Mouse (Mus musculus) liver, embryonic 12.5 days (tissue): ENCODE measurements around the gene Rap1gds1. TPM values are rescaled to one million over a fixed set of nuclear protein-coding genes. Genes with fewer than 3 reads are reported as not detected.

Source experiments
- ATAC-seq: fragments of 200-750 bp; cut with Nextera tagmentation; 2 replicates; pipeline ENCODE4 v1.8.0; 2017; ENCODE audit warnings: moderate number of reproducible peaks, mild to moderate bottlenecking, moderate library complexity
- H3K27ac ChIP-seq: fragments of 300-500 bp; sonication (generic); 2 replicates; pipeline ENCODE4 v1.5.1; 2016; ENCODE audit warnings: mild to moderate bottlenecking
- H3K27me3 ChIP-seq: fragments of 300-500 bp; sonication (generic); replicated peaks from 2 replicates; pipeline ENCODE4 v1.6.1; 2016; ENCODE audit warnings: mild to moderate bottlenecking, moderate library complexity
- H3K36me3 ChIP-seq: fragments of 300-500 bp; sonication (generic); 2 replicates; pipeline ENCODE4 v1.6.1; 2016; ENCODE audit warnings: mild to moderate bottlenecking, moderate library complexity
- H3K4me1 ChIP-seq: fragments of 300-500 bp; sonication (generic); 2 replicates; pipeline ENCODE4 v1.6.1; 2016
- H3K4me2 ChIP-seq: fragments of 300-500 bp; sonication (generic); 2 replicates; pipeline ENCODE4 v1.6.1; 2016; ENCODE audit warnings: mild to moderate bottlenecking, moderate library complexity
- H3K4me3 ChIP-seq: fragments of 300-500 bp; sonication (generic); 2 replicates; pipeline ENCODE4 v1.5.1; 2016; ENCODE audit warnings: mild to moderate bottlenecking, moderate library complexity
- H3K9ac ChIP-seq: fragments of 300-500 bp; sonication (generic); 2 replicates; pipeline ENCODE4 v1.6.1; 2016; ENCODE audit warnings: mild to moderate bottlenecking, moderate library complexity
- H3K9me3 ChIP-seq: fragments of 300-500 bp; sonication (generic); replicated peaks from 2 replicates; pipeline ENCODE4 v1.6.1; 2016; ENCODE audit warnings: mild to moderate bottlenecking, moderate library complexity
- WGBS: fragments of 180-500 bp; shearing (Covaris S2); methylation state at CpG from one replicate; pipeline ENCODE4 v1.1.7; 2016; ENCODE audit not compliant: insufficient replicate concordance; 5-methylcytosine and 5-hydroxymethylcytosine counted together
- polyA plus RNA-seq: library from polyadenylated mRNA; unstranded; fragments of >200 nt; fragmentation: Nextera tagmentation; extraction: Ambion mirVana; gene quantifications from 2 replicates; pipeline ENCODE4 v1.2.1, GENCODE M21; 2016

The Rap1gds1 gene
- polyA plus RNA-seq, 1 experiment from 2014 or later, result 31.4 TPM

- Histone ChIP-seq H3K27ac (no peak overlapping the region), H3K36me3 (peaks cover 36% of the 10 kb centered on the region), H3K9ac (no peak overlapping the region), H3K4me1 (no peaks in the 10 kb centered on the region), H3K9me3 (no peaks in the 10 kb centered on the region), H3K27me3 (no peaks in the 10 kb centered on the region), H3K4me3 (no peak overlapping the region), H3K4me2 (no peak overlapping the region)
- ATAC-seq, result no peak
- WGBS, result 83% methylated on average over 8 of the region's 8 CpGs
Measured at GRCm38 (mm10) chr3:138926161-138926560, 148.8 kb downstream of the Rap1gds1 start.

GRCm38 (mm10) chr3:138918241-138918640 is 156.8 kb downstream of the Rap1gds1 start:
- no peaks in the 10 kb centered on the region for H3K9me3 ChIP-seq
- H3K4me2 ChIP-seq, result no peak overlapping the region
- 59% methylated on average over 4 of the region's 4 CpGs for WGBS
- H3K9ac ChIP-seq, result no peak overlapping the region
- no peak for ATAC-seq
- H3K4me3 ChIP-seq, result no peak overlapping the region
- H3K36me3 ChIP-seq, result no peaks in the 10 kb centered on the region
- no peak overlapping the region for H3K27ac ChIP-seq
- H3K27me3 ChIP-seq, result no peaks in the 10 kb centered on the region
- no peaks in the 10 kb centered on the region for H3K4me1 ChIP-seq

- H3K27me3 ChIP-seq, result no peaks in the 10 kb centered on the region
- H3K4me3 ChIP-seq, result no peak overlapping the region
- WGBS, result 61% methylated on average over 4 of the region's 4 CpGs
- no peaks in the 10 kb centered on the region for H3K4me1 ChIP-seq
- H3K9ac ChIP-seq, result no peak overlapping the region
- no peak overlapping the region for H3K4me2 ChIP-seq
- no peaks in the 10 kb centered on the region for H3K9me3 ChIP-seq
- H3K27ac ChIP-seq, result no peak overlapping the region
- H3K36me3 ChIP-seq, result no peaks in the 10 kb centered on the region
- no peak for ATAC-seq
Measured at GRCm38 (mm10) chr3:138917016-138917415, 158.0 kb downstream of the Rap1gds1 start.

- no peak overlapping the region for H3K4me2 ChIP-seq
- H3K9me3 ChIP-seq, result no peaks in the 10 kb centered on the region
- H3K27ac ChIP-seq, result no peak overlapping the region
- no peak overlapping the region for H3K4me3 ChIP-seq
- no peak overlapping the region for H3K9ac ChIP-seq
- 75% methylated on average over 4 of the region's 4 CpGs for WGBS
- H3K36me3 ChIP-seq, result no peaks in the 10 kb centered on the region
- no peak for ATAC-seq
- H3K4me1 ChIP-seq, result no peaks in the 10 kb centered on the region
- H3K27me3 ChIP-seq, result no peaks in the 10 kb centered on the region
Measured at GRCm38 (mm10) chr3:138916591-138916990, 158.4 kb downstream of the Rap1gds1 start.

- Histone ChIP-seq H3K9ac (no peak overlapping the region), H3K4me1 (no peaks in the 10 kb centered on the region), H3K27ac (no peak overlapping the region), H3K4me2 (no peak overlapping the region), H3K36me3 (no peaks in the 10 kb centered on the region), H3K27me3 (no peaks in the 10 kb centered on the region), H3K4me3 (no peak overlapping the region), H3K9me3 (no peaks in the 10 kb centered on the region)
- no peak for ATAC-seq
- WGBS, result 55% methylated on average over 8 of the region's 8 CpGs
Measured at GRCm38 (mm10) chr3:138914626-138915288, 160.2 kb downstream of the Rap1gds1 start.

GRCm38 (mm10) chr3:138912504-138912903 is 162.5 kb downstream of the Rap1gds1 start:
- 61% methylated on average over 8 of the region's 8 CpGs for WGBS
- H3K4me1 ChIP-seq, result no peaks in the 10 kb centered on the region
- H3K27me3 ChIP-seq, result no peaks in the 10 kb centered on the region
- no peak overlapping the region for H3K9ac ChIP-seq
- H3K36me3 ChIP-seq, result no peaks in the 10 kb centered on the region
- H3K4me3 ChIP-seq, result no peak overlapping the region
- H3K27ac ChIP-seq, result no peak overlapping the region
- ATAC-seq, result no peak
- H3K4me2 ChIP-seq, result no peak overlapping the region
- H3K9me3 ChIP-seq, result no peaks in the 10 kb centered on the region

- Histone ChIP-seq H3K9ac (no peak overlapping the region), H3K4me1 (no peaks in the 10 kb centered on the region), H3K4me2 (no peak overlapping the region), H3K36me3 (no peaks in the 10 kb centered on the region), H3K27ac (no peak overlapping the region), H3K27me3 (no peaks in the 10 kb centered on the region), H3K4me3 (no peak overlapping the region), H3K9me3 (no peaks in the 10 kb centered on the region)
- ATAC-seq, result no peak
- WGBS, result 79% methylated on average over 2 of the region's 2 CpGs
Measured at GRCm38 (mm10) chr3:138909313-138909712, 165.7 kb downstream of the Rap1gds1 start.

- H3K36me3 ChIP-seq, result no peaks in the 10 kb centered on the region
- no peak overlapping the region for H3K9ac ChIP-seq
- H3K4me1 ChIP-seq, result no peaks in the 10 kb centered on the region
- no peak overlapping the region for H3K4me2 ChIP-seq
- H3K9me3 ChIP-seq, result no peaks in the 10 kb centered on the region
- H3K27ac ChIP-seq, result no peak overlapping the region
- H3K27me3 ChIP-seq, result no peaks in the 10 kb centered on the region
- 34% methylated on average over 17 of the region's 17 CpGs for WGBS
- no peak for ATAC-seq
- no peak overlapping the region for H3K4me3 ChIP-seq
Measured at GRCm38 (mm10) chr3:138906112-138906880, 168.7 kb downstream of the Rap1gds1 start.

GRCm38 (mm10) chr3:138905678-138906077 is 169.3 kb downstream of the Rap1gds1 start:
- no peaks in the 10 kb centered on the region for H3K27me3 ChIP-seq
- WGBS, result 80% methylated on average over 7 of the region's 7 CpGs
- H3K9me3 ChIP-seq, result no peaks in the 10 kb centered on the region
- no peaks in the 10 kb centered on the region for H3K4me1 ChIP-seq
- H3K36me3 ChIP-seq, result no peaks in the 10 kb centered on the region
- H3K27ac ChIP-seq, result no peak overlapping the region
- ATAC-seq, result no peak
- H3K4me3 ChIP-seq, result no peak overlapping the region
- no peak overlapping the region for H3K4me2 ChIP-seq
- H3K9ac ChIP-seq, result no peak overlapping the region

GRCm38 (mm10) chr3:138900571-138901141 is 174.3 kb downstream of the Rap1gds1 start:
- WGBS, result 82% methylated on average over 9 of the region's 9 CpGs
- no peak for ATAC-seq
- no peak overlapping the region for H3K27ac ChIP-seq
- H3K36me3 ChIP-seq, result peaks cover 5% of the 10 kb centered on the region; the same call in 1 of the 2 replicates
- no peaks in the 10 kb centered on the region for H3K4me1 ChIP-seq
- no peak overlapping the region for H3K9ac ChIP-seq
- H3K4me3 ChIP-seq, result no peak overlapping the region
- no peak overlapping the region for H3K4me2 ChIP-seq
- H3K27me3 ChIP-seq, result no peaks in the 10 kb centered on the region
- no peaks in the 10 kb centered on the region for H3K9me3 ChIP-seq

GRCm38 (mm10) chr3:138898055-138898454 is 176.9 kb downstream of the Rap1gds1 start:
- Histone ChIP-seq H3K4me1 (peaks cover 12% of the 10 kb centered on the region), H3K36me3 (peaks cover 5% of the 10 kb centered on the region; the same call in 1 of the 2 replicates), H3K9ac (no peak overlapping the region), H3K27ac (no peak overlapping the region), H3K4me3 (no peak overlapping the region), H3K9me3 (no peaks in the 10 kb centered on the region), H3K27me3 (no peaks in the 10 kb centered on the region), H3K4me2 (no peak overlapping the region)
- ATAC-seq, result no peak
- 89% methylated on average over 8 of the region's 8 CpGs for WGBS

GRCm38 (mm10) chr3:138897500-138897899 is 177.5 kb downstream of the Rap1gds1 start:
- H3K27ac ChIP-seq, result no peak overlapping the region
- H3K9ac ChIP-seq, result no peak overlapping the region
- H3K27me3 ChIP-seq, result no peaks in the 10 kb centered on the region
- peaks cover 5% of the 10 kb centered on the region; the same call in 1 of the 2 replicates for H3K36me3 ChIP-seq
- no peaks in the 10 kb centered on the region for H3K9me3 ChIP-seq
- no peak for ATAC-seq
- no peak overlapping the region for H3K4me3 ChIP-seq
- 79% methylated on average over 11 of the region's 11 CpGs for WGBS
- H3K4me2 ChIP-seq, result no peak overlapping the region
- peaks cover 18% of the 10 kb centered on the region for H3K4me1 ChIP-seq
